Mouse (Mus musculus): ENCODE data around the gene Cth.
A peak's percentile ranks its signal among the peaks of the same experiment; 100 is the strongest.

Gene Cth

GRCm38 (mm10) chr3:157912155-157912554, 12.7 kb downstream of the Cth start:
- no peak for DNase-seq (ENCODE audit: extremely low spot score)

DNA sequence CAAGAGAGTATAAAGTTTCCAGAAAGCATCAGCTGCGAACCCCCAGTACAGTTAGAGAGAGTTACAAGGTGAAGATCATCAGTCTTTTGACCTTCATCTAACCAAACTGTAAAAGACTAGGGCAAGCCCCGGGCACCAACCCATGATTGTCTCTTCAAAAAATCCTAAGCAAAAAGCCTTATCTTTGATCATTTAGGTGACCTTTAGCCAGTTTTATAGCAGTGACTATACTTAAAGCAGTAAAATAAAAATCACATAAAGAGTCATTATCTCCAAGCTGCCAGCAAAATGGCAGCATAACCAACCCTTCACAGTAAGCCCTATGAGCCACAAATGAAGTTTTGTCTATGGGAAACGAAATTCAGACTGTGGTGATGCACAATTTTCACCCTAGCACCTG, 14.6 kb downstream of the Cth start:
- DNase-seq (ENCODE audit: extremely low spot score), result no peak

DNA sequence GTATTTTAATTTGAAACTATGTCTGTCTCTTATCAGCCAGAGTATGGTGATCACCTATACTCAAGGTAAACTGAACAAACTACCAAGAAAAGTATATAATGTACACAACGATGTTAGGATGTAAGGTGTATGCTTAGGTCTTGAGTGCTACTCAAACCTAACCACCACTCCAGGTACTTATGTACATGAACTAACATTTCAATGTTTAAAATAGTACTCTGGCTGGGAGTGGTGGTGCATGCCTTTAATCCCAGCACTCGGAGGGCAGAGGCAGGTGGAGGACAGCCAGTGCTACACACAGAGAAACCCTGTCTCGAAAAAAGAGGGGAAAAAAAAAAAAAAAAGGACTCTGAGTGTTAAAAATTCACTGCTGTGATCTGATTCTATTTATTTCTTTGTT, 16.7 kb downstream of the Cth start:
- no peak for DNase-seq (ENCODE audit: extremely low spot score)

DNA sequence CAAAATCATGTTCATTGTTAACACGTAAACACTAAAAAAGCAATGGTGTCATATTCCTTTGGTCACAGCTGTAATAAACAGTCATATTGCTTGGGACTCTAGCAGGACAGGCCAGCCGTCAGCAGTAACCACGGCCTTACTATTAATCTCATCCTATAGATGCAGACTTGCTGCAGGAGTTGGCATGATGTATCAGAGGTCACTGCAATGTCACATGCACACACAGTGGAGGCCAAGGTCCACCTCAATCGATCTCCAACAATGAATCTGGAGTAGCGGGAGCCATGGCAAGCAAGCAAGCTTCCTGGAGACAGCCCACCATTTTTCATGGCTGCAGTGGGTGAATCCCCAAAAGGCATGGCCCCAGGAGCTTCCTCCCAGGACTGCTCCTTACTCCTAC, 23.2 kb downstream of the Cth start:
- no peak for DNase-seq (ENCODE audit: extremely low spot score)

DNA sequence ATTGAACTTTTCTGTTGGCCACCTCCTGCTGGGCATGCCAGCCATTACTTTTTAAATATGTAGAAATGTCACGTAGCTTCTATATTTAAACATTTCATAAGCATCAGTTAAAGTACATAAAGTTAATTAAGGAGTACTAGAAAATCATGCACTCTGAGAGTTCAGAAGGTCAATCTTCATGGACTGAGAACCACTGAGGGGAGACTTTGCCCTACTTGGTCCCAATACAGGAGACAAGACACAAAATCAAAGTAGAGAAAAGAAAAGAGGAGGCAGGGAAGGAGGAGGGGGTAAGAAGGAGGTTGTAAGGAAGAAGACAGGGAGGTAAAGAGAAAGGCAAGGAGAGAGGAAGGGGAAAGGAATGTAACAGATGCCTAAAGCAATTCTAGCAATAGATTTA, 24.9 kb downstream of the Cth start:
- DNase-seq (ENCODE audit: extremely low spot score), result no peak

- DNase-seq (ENCODE audit: extremely low spot score), result no peak
Observed at GRCm38 (mm10) chr3:157897645-157898044, 27.2 kb downstream of the Cth start.

DNA sequence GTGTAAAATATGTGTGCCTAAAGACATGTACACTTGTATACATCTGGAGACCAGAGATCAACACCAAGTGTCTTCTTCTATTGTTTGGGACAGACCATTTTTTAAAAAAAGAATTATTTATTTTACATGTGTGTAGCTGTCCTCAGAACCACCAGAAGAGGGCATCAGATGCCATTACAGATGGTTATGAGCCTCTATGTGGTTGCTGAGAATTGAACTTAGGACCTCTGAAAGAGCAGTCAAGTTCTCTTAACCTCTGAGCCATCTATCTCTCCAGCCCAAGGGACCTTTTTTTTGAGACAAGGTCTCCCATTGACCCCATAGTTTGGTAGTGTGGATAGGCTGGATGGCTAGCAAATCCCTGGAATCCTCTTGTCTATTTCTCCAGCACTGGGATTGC, 33.1 kb downstream of the Cth start:
- DNase-seq (ENCODE audit: extremely low spot score), result no peak

DNA sequence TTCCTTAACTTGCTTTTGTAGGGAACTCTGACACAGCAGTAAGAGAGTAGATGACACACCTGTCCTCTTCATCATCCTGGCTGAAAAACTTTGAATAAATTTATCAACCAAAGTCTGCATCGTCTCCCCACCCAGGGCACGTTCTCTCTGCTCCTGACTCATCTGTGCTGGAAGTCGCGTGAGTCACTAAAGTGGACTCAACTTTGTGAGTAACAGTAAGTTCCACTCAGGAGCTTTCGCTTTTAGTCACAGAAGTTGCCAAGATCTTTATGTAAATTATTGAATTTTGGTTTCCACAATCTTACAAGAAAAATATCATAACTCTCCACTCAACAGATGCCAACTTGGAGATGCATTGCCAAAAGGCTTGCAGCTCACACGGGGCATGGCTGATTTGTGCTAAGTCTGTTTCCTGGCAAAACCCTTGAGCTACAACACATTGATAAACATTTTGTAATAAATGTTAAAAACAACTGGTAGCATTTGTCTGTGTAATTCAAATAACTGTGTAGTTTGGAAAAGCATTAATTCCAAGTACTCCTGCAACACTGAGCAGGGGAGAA, 40.7 kb downstream of the Cth start:
- DNase-seq (ENCODE audit: extremely low spot score), result no peak

- DNase-seq (ENCODE audit: extremely low spot score), result no peak
Observed at GRCm38 (mm10) chr3:157883085-157883484, 41.8 kb downstream of the Cth start.

GRCm38 (mm10) chr3:157881992-157882391, 42.9 kb downstream of the Cth start:
- no peak for DNase-seq (ENCODE audit: extremely low spot score)

GRCm38 (mm10) chr3:157880983-157881382, 43.9 kb downstream of the Cth start:
- DNase-seq (ENCODE audit: extremely low spot score), result no peak

- DNase-seq (ENCODE audit: extremely low spot score), result no peak
Observed at GRCm38 (mm10) chr3:157877847-157878246, 47.0 kb downstream of the Cth start.

DNA sequence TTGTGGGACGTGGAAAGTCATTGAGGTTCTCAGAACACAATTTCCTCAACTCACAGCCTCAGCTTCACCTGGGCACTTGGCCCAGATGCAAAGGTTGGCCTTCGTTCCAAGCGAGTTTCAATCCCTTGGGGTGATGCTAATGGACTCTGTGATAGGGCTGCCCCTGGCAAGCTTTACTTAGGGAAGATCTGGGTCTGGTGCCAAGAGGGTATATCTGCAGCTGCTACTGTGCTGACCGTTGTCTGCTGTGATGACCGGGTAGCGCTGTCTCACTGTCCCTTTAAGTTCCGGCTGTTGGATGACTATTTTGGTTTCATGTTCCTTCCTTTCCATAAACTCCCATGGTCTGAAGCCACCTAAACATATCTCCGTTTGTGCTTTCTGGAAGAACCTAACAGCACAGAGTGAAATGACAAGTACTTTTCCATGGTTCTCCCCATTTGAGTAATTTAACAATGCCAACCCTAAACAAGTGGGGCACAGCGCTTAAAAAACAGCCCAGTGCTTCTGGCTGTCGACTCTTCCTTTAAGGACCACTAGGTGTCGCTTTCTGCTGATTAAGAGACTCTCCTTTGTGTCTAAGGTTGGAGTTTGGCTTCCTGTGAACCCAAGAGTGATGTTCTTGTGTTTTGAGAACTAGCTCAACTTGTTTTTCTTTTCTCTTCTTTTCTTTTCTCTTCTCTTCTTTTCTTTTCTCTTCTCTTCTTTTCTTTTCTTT, 48.3 kb downstream of the Cth start:
- DNase-seq (ENCODE audit: extremely low spot score), result peak; percentile 39

DNA sequence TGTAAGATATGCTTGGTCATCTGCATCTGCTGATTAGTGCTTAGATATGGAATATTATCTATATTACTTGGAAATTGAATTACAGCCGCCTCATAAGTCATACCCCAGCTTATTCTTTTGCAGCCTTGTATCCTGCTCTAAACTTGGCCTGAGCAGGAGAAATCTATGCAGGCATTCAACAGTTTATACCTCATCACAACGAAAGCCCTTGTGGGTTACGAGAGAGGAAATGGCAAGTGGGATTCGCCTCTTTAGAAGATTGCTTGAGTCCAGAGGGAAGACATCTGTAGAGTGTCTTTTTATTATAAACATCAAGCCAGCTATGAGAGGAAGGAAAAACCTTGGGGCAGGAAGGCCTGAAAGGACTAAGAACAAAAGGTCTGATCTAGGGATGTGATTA, 52.0 kb downstream of the Cth start:
- no peak for DNase-seq (ENCODE audit: extremely low spot score)

GRCm38 (mm10) chr3:157867836-157868235, 57.0 kb downstream of the Cth start:
- DNase-seq (ENCODE audit: extremely low spot score), result no peak

- DNase-seq (ENCODE audit: extremely low spot score), result no peak
Observed at GRCm38 (mm10) chr3:157866251-157866650, 58.6 kb downstream of the Cth start.

DNA sequence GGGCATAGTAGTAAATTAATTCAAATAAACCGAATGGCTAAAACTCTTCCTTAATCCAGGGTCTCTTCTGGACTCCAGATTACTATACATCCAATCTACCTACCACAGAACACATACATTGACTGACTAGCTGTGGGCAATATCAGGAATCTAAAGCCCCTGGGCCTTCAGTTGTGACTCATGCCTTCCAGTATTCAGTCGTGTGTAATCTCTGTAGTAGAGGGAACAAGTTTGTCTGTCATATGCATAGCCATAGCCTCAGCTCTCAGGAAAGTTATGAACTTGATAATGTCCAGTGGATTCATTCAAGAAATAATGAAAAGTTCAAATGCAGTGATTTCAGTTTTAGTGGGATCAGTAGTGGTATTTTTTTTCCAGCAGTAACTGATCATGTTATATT, 59.0 kb downstream of the Cth start:
- DNase-seq (ENCODE audit: extremely low spot score), result no peak

GRCm38 (mm10) chr3:157865431-157865830, 59.4 kb downstream of the Cth start:
- DNase-seq (ENCODE audit: extremely low spot score), result no peak

GRCm38 (mm10) chr3:157852806-157853205, 72.1 kb downstream of the Cth start:
- no peak for DNase-seq (ENCODE audit: extremely low spot score)

- no peak for DNase-seq (ENCODE audit: extremely low spot score)
Observed at GRCm38 (mm10) chr3:157848503-157848902, 76.4 kb downstream of the Cth start.

- no peak for DNase-seq (ENCODE audit: extremely low spot score)
Observed at GRCm38 (mm10) chr3:157847338-157848284, 77.3 kb downstream of the Cth start.
